Mouse (Mus musculus) CH12.LX (cell line): ENCODE data around the gene Elp6. TPM values are rescaled to one million over a fixed set of nuclear protein-coding genes. Genes with fewer than 3 reads are reported as not detected.

Source experiments
- DNase-seq: peaks from one replicate; pipeline ENCODE4 v3.0.0-alpha.2; 2013; ENCODE audit errors: extremely low read depth
- H3K27ac ChIP-seq: 2 replicates; pipeline ENCODE4 v1.5.1; 2012; ENCODE audit warnings: low read depth, mild to moderate bottlenecking, control low read depth, moderate library complexity; ENCODE audit not compliant: insufficient read depth
- H3K27me3 ChIP-seq: replicated peaks from 2 replicates; pipeline ENCODE3; 2012; ENCODE audit warnings: inconsistent platforms
- H3K36me3 ChIP-seq, 2 experiments: replicated peaks in 1 of 2; 2 replicates each; pipeline versions ENCODE3 to v1.6.1; 2012; ENCODE audit warnings: inconsistent platforms in 1 of 2, low read length in 1 of 2, mild to moderate bottlenecking in 1 of 2, mixed read lengths in 1 of 2, moderate library complexity in 1 of 2; ENCODE audit not compliant: control insufficient read depth in 1 of 2, insufficient read depth in 1 of 2
- H3K4me1 ChIP-seq, 2 experiments: 2 replicates each; pipeline ENCODE4 v1.6.1; 2012; ENCODE audit warnings: inconsistent platforms in 1 of 2, moderate library complexity in 1 of 2; ENCODE audit not compliant: insufficient read depth in 2 of 2, control insufficient read depth in 1 of 2
- H3K4me2 ChIP-seq: 2 replicates; pipeline ENCODE4 v1.6.1; 2012; ENCODE audit warnings: low read depth, mild to moderate bottlenecking, control low read depth; ENCODE audit not compliant: poor library complexity, insufficient read depth, severe bottlenecking
- H3K4me3 ChIP-seq, 3 experiments: fragments of 150-350 bp in 1 of 3; sonication (generic) in 1 of 3; replicated peaks in 1 of 3; 2 replicates each; pipeline versions ENCODE3 to v1.5.1; 2011 to 2012; ENCODE audit warnings: low read depth in 2 of 3, low read length in 2 of 3, mild to moderate bottlenecking in 2 of 3, moderate library complexity in 2 of 3, control low read depth in 1 of 3, improper control_type of control experiment in 1 of 3, inconsistent platforms in 1 of 3, mixed read lengths in 1 of 3; ENCODE audit not compliant: poor library complexity in 1 of 3
- H3K79me2 ChIP-seq: replicated peaks from 2 replicates; pipeline ENCODE4 v1.6.1; 2012; ENCODE audit warnings: mild to moderate bottlenecking, moderate library complexity; ENCODE audit not compliant: control insufficient read depth, poor library complexity, insufficient read depth, severe bottlenecking; ENCODE audit errors: extremely low read depth
- H3K9ac ChIP-seq: 2 replicates; pipeline ENCODE4 v1.6.1; 2012; ENCODE audit warnings: low read depth, mild to moderate bottlenecking, control low read depth, moderate library complexity; ENCODE audit not compliant: insufficient read depth
- H3K9me3 ChIP-seq: replicated peaks from 2 replicates; pipeline ENCODE3; 2012; ENCODE audit warnings: low read length, inconsistent platforms, mixed read lengths
- BHLHE40 ChIP-seq: IDR thresholded peaks from 2 replicates; pipeline ENCODE4 v1.6.1; 2011; ENCODE audit warnings: mild to moderate bottlenecking, low read depth, low read length, improper control_type of control experiment
- CHD1 ChIP-seq: IDR thresholded peaks from 2 replicates; pipeline ENCODE4 v1.6.1; 2012; ENCODE audit warnings: low read depth, low read length, improper control_type of control experiment, inconsistent platforms
- CHD2 ChIP-seq: IDR thresholded peaks from 2 replicates; pipeline ENCODE4 v1.6.1; 2011; ENCODE audit warnings: low read length, improper control_type of control experiment
- CTCF ChIP-seq, 2 experiments: IDR thresholded peaks in 1 of 2; conservative IDR thresholded peaks in 1 of 2; 2 replicates each; pipeline ENCODE4 v1.5.1; 2011 to 2012; ENCODE audit warnings: low read depth in 2 of 2, low read length in 2 of 2, improper control_type of control experiment in 1 of 2, inconsistent platforms in 1 of 2, mild to moderate bottlenecking in 1 of 2, moderate library complexity in 1 of 2
- ELF1 ChIP-seq: IDR thresholded peaks from 2 replicates; pipeline ENCODE4 v1.6.1; 2014; ENCODE audit warnings: low read depth, mild to moderate bottlenecking, inconsistent platforms, low read length, improper control_type of control experiment
- EP300 ChIP-seq: IDR thresholded peaks from 2 replicates; pipeline ENCODE4 v1.6.1; 2011; ENCODE audit warnings: low read length, improper control_type of control experiment
- ETS1 ChIP-seq: conservative IDR thresholded peaks from 2 replicates; pipeline ENCODE4 v1.6.1; 2012; ENCODE audit warnings: low read depth, mild to moderate bottlenecking, inconsistent platforms, low read length, improper control_type of control experiment, moderate library complexity
- GABPA ChIP-seq: IDR thresholded peaks from 2 replicates; pipeline ENCODE4 v1.6.1; 2012; ENCODE audit warnings: low read depth, low read length, improper control_type of control experiment, inconsistent platforms; ENCODE audit not compliant: insufficient replicate concordance
- HCFC1 ChIP-seq: IDR thresholded peaks from 2 replicates; pipeline ENCODE4 v1.6.1; 2012; ENCODE audit warnings: low read depth, mild to moderate bottlenecking, inconsistent platforms, low read length, improper control_type of control experiment
- IRF4 ChIP-seq: IDR thresholded peaks from 2 replicates; pipeline ENCODE4 v1.6.1; 2014; ENCODE audit warnings: low read depth, mild to moderate bottlenecking, inconsistent platforms, low read length, improper control_type of control experiment
- JUND ChIP-seq: conservative IDR thresholded peaks from 2 replicates; pipeline ENCODE4 v1.6.1; 2011; ENCODE audit warnings: low read depth, low read length, improper control_type of control experiment
- KAT2A ChIP-seq: IDR thresholded peaks from 2 replicates; pipeline ENCODE4 v1.6.1; 2012; ENCODE audit warnings: low read length, improper control_type of control experiment, inconsistent platforms; ENCODE audit not compliant: insufficient replicate concordance
- MAFK ChIP-seq: IDR thresholded peaks from 2 replicates; pipeline ENCODE4 v1.6.1; 2011; ENCODE audit warnings: low read length, improper control_type of control experiment; ENCODE audit not compliant: insufficient replicate concordance
- MAX ChIP-seq: IDR thresholded peaks from 2 replicates; pipeline ENCODE4 v1.6.1; 2011; ENCODE audit warnings: low read length, improper control_type of control experiment
- MAZ ChIP-seq: IDR thresholded peaks from 2 replicates; pipeline ENCODE4 v1.6.1; 2012; ENCODE audit warnings: low read depth, mild to moderate bottlenecking, inconsistent platforms, low read length, improper control_type of control experiment, moderate library complexity
- MEF2A ChIP-seq: IDR thresholded peaks from 2 replicates; pipeline ENCODE4 v1.6.1; 2014; ENCODE audit warnings: low read depth, mild to moderate bottlenecking, inconsistent platforms, low read length, improper control_type of control experiment, borderline replicate concordance
- MXI1 ChIP-seq: IDR thresholded peaks from 2 replicates; pipeline ENCODE4 v1.6.1; 2011; ENCODE audit warnings: mild to moderate bottlenecking, low read depth, low read length, improper control_type of control experiment
- MYC ChIP-seq: IDR thresholded peaks from 2 replicates; pipeline ENCODE4 v1.6.1; 2011; ENCODE audit warnings: low read depth, mild to moderate bottlenecking, improper control_type of control experiment, low read length
- NELFE ChIP-seq: IDR thresholded peaks from 2 replicates; pipeline ENCODE4 v1.6.1; 2011; ENCODE audit warnings: low read depth, low read length, improper control_type of control experiment
- NRF1 ChIP-seq: IDR thresholded peaks from 2 replicates; pipeline ENCODE4 v1.6.1; 2014; ENCODE audit warnings: low read depth, mild to moderate bottlenecking, inconsistent platforms, low read length, improper control_type of control experiment, moderate library complexity
- PAX5 ChIP-seq: IDR thresholded peaks from 2 replicates; pipeline ENCODE4 v1.6.1; 2012; ENCODE audit warnings: low read length, inconsistent platforms, mixed read lengths
- POLR2A ChIP-seq: IDR thresholded peaks from 2 replicates; pipeline ENCODE4 v1.6.1; 2011; ENCODE audit warnings: low read depth, mild to moderate bottlenecking, improper control_type of control experiment, low read length
- POLR2AphosphoS2 ChIP-seq: IDR thresholded peaks from 2 replicates; pipeline ENCODE4 v1.6.1; 2011; ENCODE audit warnings: low read depth, low read length, improper control_type of control experiment
- RAD21 ChIP-seq: IDR thresholded peaks from 2 replicates; pipeline ENCODE4 v1.6.1; 2011; ENCODE audit warnings: low read depth, mild to moderate bottlenecking, low read length, improper control_type of control experiment, moderate library complexity
- RCOR1 ChIP-seq: conservative IDR thresholded peaks from 2 replicates; pipeline ENCODE4 v1.6.1; 2012; ENCODE audit warnings: low read depth, mild to moderate bottlenecking, inconsistent platforms, low read length, improper control_type of control experiment
- SIN3A ChIP-seq: IDR thresholded peaks from 2 replicates; pipeline ENCODE4 v1.6.1; 2012; ENCODE audit warnings: low read length, improper control_type of control experiment, inconsistent platforms
- SMC3 ChIP-seq: IDR thresholded peaks from 2 replicates; pipeline ENCODE4 v1.6.1; 2011; ENCODE audit warnings: low read depth, low read length, improper control_type of control experiment
- TBP ChIP-seq: conservative IDR thresholded peaks from 2 replicates; pipeline ENCODE4 v1.6.1; 2011; ENCODE audit warnings: low read depth, low read length, improper control_type of control experiment
- TCF12 ChIP-seq: IDR thresholded peaks from 2 replicates; pipeline ENCODE4 v1.6.1; 2014; ENCODE audit warnings: low read depth, mild to moderate bottlenecking, inconsistent platforms, low read length, improper control_type of control experiment
- UBTF ChIP-seq: IDR thresholded peaks from 2 replicates; pipeline ENCODE4 v1.6.1; 2012; ENCODE audit warnings: low read depth, mild to moderate bottlenecking, inconsistent platforms, low read length, improper control_type of control experiment, moderate library complexity
- USF1 ChIP-seq: IDR thresholded peaks from 2 replicates; pipeline ENCODE4 v1.6.1; 2014; ENCODE audit warnings: low read depth, mild to moderate bottlenecking, inconsistent platforms, low read length, improper control_type of control experiment
- USF2 ChIP-seq: conservative IDR thresholded peaks from 2 replicates; pipeline ENCODE4 v1.6.1; 2011; ENCODE audit warnings: low read depth, low read length, improper control_type of control experiment
- ZC3H11A ChIP-seq: IDR thresholded peaks from 2 replicates; pipeline ENCODE4 v1.6.1; 2012; ENCODE audit warnings: low read depth, mild to moderate bottlenecking, inconsistent platforms, low read length, improper control_type of control experiment
- ZKSCAN1 ChIP-seq: IDR thresholded peaks from 2 replicates; pipeline ENCODE4 v1.6.1; 2012; ENCODE audit warnings: low read depth, inconsistent platforms, low read length, improper control_type of control experiment, borderline replicate concordance
- ZMIZ1 ChIP-seq: IDR thresholded peaks from 2 replicates; pipeline ENCODE4 v1.6.1; 2012; ENCODE audit warnings: low read depth, mild to moderate bottlenecking, inconsistent platforms, low read length, improper control_type of control experiment
- ZNF384 ChIP-seq: IDR thresholded peaks from 2 replicates; pipeline ENCODE4 v1.6.1; 2012; ENCODE audit warnings: low read depth, low read length, improper control_type of control experiment, inconsistent platforms
- dilution Hi-C: fragments of 300-500 bp; cut with MboI; formaldehyde crosslinking; loops from 2 replicates; pipeline ENCODE4 v1.14.3; 2020; ENCODE audit warnings: low sequenced_read_pairs; ENCODE audit not compliant: extremely low pct_unique_long_range_greater_than_20kb, extremely low pct_ligation_motif_present
- in situ Hi-C: fragments of 300-500 bp; cut with MboI; formaldehyde crosslinking; loops from 3 replicates; pipeline ENCODE4 v1.14.3; 2019; ENCODE audit warnings: low sequenced_read_pairs, low pct_ligation_motif_present, low pct_unique_long_range_greater_than_20kb, mixed read lengths
- polyA plus RNA-seq: library from polyadenylated mRNA; unstranded; fragments of >175 nt; gene quantifications from 2 replicates; pipeline ENCODE4 v1.2.1, GENCODE M21; 2012; ENCODE audit warnings: low read depth; ENCODE audit not compliant: insufficient read length
- total RNA-seq, 2 experiments: library from RNA; depleted of rRNA; stranded (reverse); fragments of 300-350 nt in 1 of 2; fragments of >200 nt in 1 of 2; gene quantifications; 2 replicates each; pipeline ENCODE4 v1.2.3; 2012 to 2014

The Elp6 gene
- total and polyA plus RNA-seq, 3 experiments, result 24.2 to 44.7 (median 35.4) TPM

DNA sequence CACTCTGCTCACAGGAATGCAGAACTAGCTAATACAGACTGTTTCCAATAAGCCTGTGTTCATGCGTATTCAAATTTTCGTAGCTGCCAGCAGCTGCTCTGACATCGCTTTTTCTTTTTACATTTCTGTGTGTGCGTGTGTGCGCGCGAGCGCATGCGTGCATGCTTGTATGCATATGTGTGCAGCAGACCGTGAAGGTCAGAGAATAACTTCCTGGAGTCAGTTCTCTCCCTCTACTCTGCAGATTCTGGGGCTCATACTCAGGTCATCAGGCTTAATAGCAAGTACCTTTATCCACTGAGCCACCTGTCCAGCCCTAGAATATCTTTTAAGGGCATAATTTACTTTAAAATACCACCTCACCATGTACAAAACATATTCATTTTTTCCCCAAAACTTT, 36.6 kb upstream of the Elp6 start:
- no peaks in the 10 kb centered on the region for H3K9me3 ChIP-seq
- in situ Hi-C loops (no loop called here), dilution Hi-C loops (no loop called here)
- H3K4me2 ChIP-seq, result peak overlapping the region; percentile 62
- peak overlapping the region; percentile 7 to 51 (median 20) for H3K4me3 ChIP-seq
- H3K36me3 ChIP-seq, result no peaks in the 10 kb centered on the region
- H3K27ac ChIP-seq, result peak overlapping the region; percentile 30
- H3K79me2 ChIP-seq, result no peaks in the 10 kb centered on the region
- peak; percentile 77 for DNase-seq
- H3K4me1 ChIP-seq, result peaks cover 15 to 29% of the 10 kb centered on the region in 2 experiments
- TF ChIP-seq MXI1 (no peak; the same call in 1 of the 2 replicates), ZMIZ1 (0 out of 2 replicates have a peak, but pooled peaks have one; percentile 42), UBTF (no peak), CTCF (conservative IDR thresholded peaks at IDR 0.05 in 1 of 2, IDR thresholded peaks at IDR 0.05 in 1 of 2; ENCODE audit: low read depth in 2 of 2, low read length in 2 of 2) (no peak), ZC3H11A (no peak), NELFE (peak; percentile 51; the same call in 1 of the 2 replicates), MYC (peak; percentile 75; the same call in 1 of the 2 replicates), MEF2A (no peak), MAFK (no peak), HCFC1 (peak; percentile 77), KAT2A (0 out of 2 replicates have a peak, but pooled peaks have one; percentile 39), ZNF384 (no peak), POLR2AphosphoS2 (no peak), BHLHE40 (peak; percentile 86), RAD21 (no peak), MAX (peak; percentile 72; the same call in 1 of the 2 replicates), PAX5 (peak; percentile 69), IRF4 (peak; percentile 21; the same call in 1 of the 2 replicates), CHD2 (peak; percentile 73; the same call in 1 of the 2 replicates), SIN3A (no peak; the same call in 1 of the 2 replicates), USF1 (no peak), TBP (peak; percentile 80), SMC3 (no peak), RCOR1 (0 out of 2 replicates have a peak, but pooled peaks have one; percentile 35), TCF12 (peak; percentile 75), POLR2A (peak; percentile 63), ETS1 (peak; percentile 65), JUND (peak; percentile 44; the same call in 1 of the 2 replicates), MAZ (no peak), ELF1 (peak; percentile 71), ZKSCAN1 (no peak), GABPA (no peak), USF2 (no peak), EP300 (peak; percentile 59), CHD1 (no peak), NRF1 (peak; percentile 93)
- H3K27me3 ChIP-seq, result no peaks in the 10 kb centered on the region
- H3K9ac ChIP-seq, result peak overlapping the region; percentile 41; the same call in 1 of the 2 replicates
